Mouse (Mus musculus) thymus, postnatal 25 days (tissue): ENCODE measurements at regions not wholly inside any gene's neighbourhood (a gene's known extent, or its start where the extent isn't known, plus 50 kb on each side); places are given as distances from the start of the nearest gene placed in this dataset.

Source experiments
- DNase-seq: peaks from one replicate; pipeline ENCODE4 v3.0.0; 2022

GRCm38 (mm10) chr14:76247664-76248063 lies 137.0 kb downstream of the Nufip1 start:
- DNase-seq, result peak; percentile 47

GRCm38 (mm10) chr14:76253850-76254249 lies 143.2 kb downstream of the Nufip1 start:
- no peak for DNase-seq

- no peak for DNase-seq
Observed at GRCm38 (mm10) chr14:76254565-76255501, 144.1 kb downstream of the Nufip1 start.

GRCm38 (mm10) chr14:76255971-76256370 lies 145.3 kb downstream of the Nufip1 start:
- DNase-seq, result no peak

- no peak for DNase-seq
Observed at GRCm38 (mm10) chr14:76258626-76259025, 147.9 kb downstream of the Nufip1 start.

GRCm38 (mm10) chr14:76260628-76261293 lies 150.1 kb downstream of the Nufip1 start:
- no peak for DNase-seq

GRCm38 (mm10) chr14:76263682-76264081 lies 151.1 kb upstream of the Tsc22d1 start:
- no peak for DNase-seq

- no peak for DNase-seq
Observed at GRCm38 (mm10) chr14:76265819-76266218, 148.9 kb upstream of the Tsc22d1 start.

GRCm38 (mm10) chr14:76266249-76266648 lies 148.5 kb upstream of the Tsc22d1 start:
- no peak for DNase-seq

GRCm38 (mm10) chr14:76267091-76267490 lies 147.7 kb upstream of the Tsc22d1 start:
- DNase-seq, result no peak

GRCm38 (mm10) chr14:76271190-76271589 lies 143.6 kb upstream of the Tsc22d1 start:
- no peak for DNase-seq

GRCm38 (mm10) chr14:76272840-76273239 lies 141.9 kb upstream of the Tsc22d1 start:
- DNase-seq, result no peak

GRCm38 (mm10) chr14:76276655-76277054 lies 138.1 kb upstream of the Tsc22d1 start:
- DNase-seq, result no peak

- no peak for DNase-seq
Observed at GRCm38 (mm10) chr14:76278751-76279450, 135.9 kb upstream of the Tsc22d1 start.

- DNase-seq, result no peak
Observed at GRCm38 (mm10) chr14:76279561-76279960, 135.2 kb upstream of the Tsc22d1 start.

GRCm38 (mm10) chr14:76281867-76282266 lies 132.9 kb upstream of the Tsc22d1 start:
- DNase-seq, result no peak

- no peak for DNase-seq
Observed at GRCm38 (mm10) chr14:76287768-76288167, 127.0 kb upstream of the Tsc22d1 start.

GRCm38 (mm10) chr14:76290401-76291018 lies 124.3 kb upstream of the Tsc22d1 start:
- no peak for DNase-seq

GRCm38 (mm10) chr14:76292211-76292610 lies 122.5 kb upstream of the Tsc22d1 start:
- no peak for DNase-seq

- no peak for DNase-seq
Observed at GRCm38 (mm10) chr14:76295411-76296169, 119.2 kb upstream of the Tsc22d1 start.

GRCm38 (mm10) chr14:76297864-76298263 lies 116.9 kb upstream of the Tsc22d1 start:
- no peak for DNase-seq

GRCm38 (mm10) chr14:76302322-76302991 lies 112.3 kb upstream of the Tsc22d1 start:
- DNase-seq, result no peak
